Mouse (Mus musculus): ENCODE measurements around the gene Nudt16l1.

- TF ChIP-seq CTCF (conservative IDR thresholded peaks at IDR 0.05; ENCODE audit: insufficient read depth, insufficient read length, low read depth, low read length) (no peak), POLR2A (IDR thresholded peaks at IDR 0.05; ENCODE audit: low read depth, low read length) (no peak)
Measured at GRCm38 (mm10) chr16:4964731-4965391, 26.3 kb downstream of the Nudt16l1 start.

Data from kidney, adult 2 months (tissue).